Mouse (Mus musculus) cerebellum, adult 2 months (tissue): Measurements from ENCODE around the gene 4933406M09Rik. TPM values are rescaled to one million over a fixed set of nuclear protein-coding genes. Genes with fewer than 3 reads are reported as not detected.
A peak's percentile ranks its signal among the peaks of the same experiment; 100 is the strongest.

ENCODE experiments used
- DNase-seq, 2 experiments: peaks; one replicate each; pipeline ENCODE4 v3.0.0; 2021
- H3K27ac ChIP-seq: fragments of 200-500 bp; 2 replicates; pipeline ENCODE4 v1.5.1; 2012; ENCODE audit warnings: low read length, control low read depth, inconsistent platforms; ENCODE audit not compliant: insufficient read depth
- H3K27me3 ChIP-seq: fragments of 200-500 bp; 2 replicates; pipeline ENCODE4 v1.6.1; 2012; ENCODE audit warnings: inconsistent platforms, mild to moderate bottlenecking, low read length, moderate library complexity; ENCODE audit not compliant: control insufficient read depth, insufficient read depth
- H3K4me1 ChIP-seq: fragments of 200-500 bp; 2 replicates; pipeline ENCODE4 v1.6.1; 2011; ENCODE audit warnings: low read length; ENCODE audit not compliant: control insufficient read depth, insufficient read depth
- H3K4me3 ChIP-seq: fragments of 200-500 bp; replicated peaks from 2 replicates; pipeline ENCODE3; 2011; ENCODE audit warnings: mild to moderate bottlenecking, low read depth, low read length, control low read depth; ENCODE audit not compliant: insufficient read depth
- CTCF ChIP-seq: fragments of 200-500 bp; IDR thresholded peaks from 2 replicates; pipeline ENCODE4 v1.5.1; 2011; ENCODE audit warnings: low read depth, mild to moderate bottlenecking, control low read depth, low read length, moderate library complexity, borderline replicate concordance; ENCODE audit not compliant: insufficient read depth
- POLR2A ChIP-seq: fragments of 200-500 bp; IDR thresholded peaks from 2 replicates; pipeline ENCODE4 v1.6.1; 2011; ENCODE audit warnings: low read length, control low read depth, borderline replicate concordance; ENCODE audit not compliant: insufficient read depth
- WGBS: fragments of 180-500 bp; shearing (Covaris S2); methylation state at CpG from one replicate; pipeline ENCODE4 v1.1.7; 2018; 5-methylcytosine and 5-hydroxymethylcytosine counted together
- polyA plus RNA-seq: library from polyadenylated mRNA; depleted of rRNA; stranded (reverse); fragments of >200 nt; gene quantifications from 2 replicates; pipeline ENCODE4 v1.2.3, GENCODE M21; 2012; rRNA removed

The 4933406M09Rik gene
- polyA plus RNA-seq, 1 experiment = not detected

- Histone ChIP-seq H3K4me1 (peaks cover 8% of the 10 kb centered on the region; the same call in 1 of the 2 replicates), H3K4me3 (no peak overlapping the region), H3K27me3 (no peaks in the 10 kb centered on the region), H3K27ac (no peak overlapping the region)
- DNase-seq = no peak
- no peak for TF ChIP-seq POLR2A
- no peak for TF ChIP-seq CTCF
- 71% methylated on average over 1 of the region's 1 CpGs for WGBS
These were observed 33.4 kb downstream of the 4933406M09Rik start for GRCm38 (mm10) chr1:134419176-134419575.

- Histone ChIP-seq H3K4me3 (no peak overlapping the region), H3K27ac (no peak overlapping the region), H3K4me1 (peaks cover 6% of the 10 kb centered on the region; the same call in 1 of the 2 replicates), H3K27me3 (no peaks in the 10 kb centered on the region)
- DNase-seq = no peak
- WGBS = 41% methylated on average over 5 of the region's 5 CpGs
- TF ChIP-seq POLR2A (no peak), CTCF (no peak)
These were observed 34.2 kb downstream of the 4933406M09Rik start for GRCm38 (mm10) chr1:134419751-134420458.

- H3K27me3 ChIP-seq = no peaks in the 10 kb centered on the region
- no peak overlapping the region for H3K4me3 ChIP-seq
- TF ChIP-seq POLR2A = no peak
- no peak for TF ChIP-seq CTCF
- H3K4me1 ChIP-seq = peaks cover 6% of the 10 kb centered on the region; the same call in 1 of the 2 replicates
- no peak for DNase-seq
- H3K27ac ChIP-seq = no peak overlapping the region
- 67% methylated on average over 10 of the region's 10 CpGs for WGBS
These were observed 38.2 kb downstream of the 4933406M09Rik start for GRCm38 (mm10) chr1:134423911-134424310.

DNA sequence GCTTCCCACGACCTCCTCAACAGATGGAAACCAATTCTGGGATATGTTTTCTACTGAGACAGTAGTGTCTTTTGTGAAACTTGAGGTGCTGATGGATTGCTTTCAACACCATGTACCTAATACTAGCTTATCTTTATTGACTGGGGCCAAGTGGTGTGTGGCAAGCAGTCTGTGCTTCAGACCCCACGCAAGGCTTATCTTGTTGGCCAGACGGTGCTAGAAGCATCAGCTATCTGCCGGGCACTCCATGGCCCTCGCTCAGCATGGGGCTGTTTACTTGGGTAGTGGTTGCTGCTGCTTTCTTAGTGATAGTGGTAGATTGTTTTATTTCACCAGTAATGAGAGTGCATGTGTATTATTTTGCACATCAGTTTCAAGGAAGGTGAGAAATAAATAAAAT is 40.5 kb downstream of the 4933406M09Rik start:
- WGBS = 77% methylated on average over 5 of the region's 5 CpGs
- H3K27ac ChIP-seq = no peak overlapping the region
- H3K4me1 ChIP-seq = no peaks in the 10 kb centered on the region
- H3K27me3 ChIP-seq = no peaks in the 10 kb centered on the region
- no peak overlapping the region for H3K4me3 ChIP-seq
- TF ChIP-seq CTCF = no peak
- TF ChIP-seq POLR2A = no peak
- DNase-seq = no peak

GRCm38 (mm10) chr1:134433002-134433401 is 47.3 kb downstream of the 4933406M09Rik start:
- 86% methylated on average over 10 of the region's 10 CpGs for WGBS
- H3K4me1 ChIP-seq = no peaks in the 10 kb centered on the region
- no peak overlapping the region for H3K27ac ChIP-seq
- H3K4me3 ChIP-seq = no peak overlapping the region
- H3K27me3 ChIP-seq = no peaks in the 10 kb centered on the region
- TF ChIP-seq POLR2A (no peak), CTCF (no peak)
- DNase-seq = no peak

- no peaks in the 10 kb centered on the region for H3K27me3 ChIP-seq
- WGBS = 89% methylated on average over 4 of the region's 4 CpGs
- TF ChIP-seq CTCF = no peak
- TF ChIP-seq POLR2A = no peak
- no peaks in the 10 kb centered on the region for H3K4me1 ChIP-seq
- no peak overlapping the region for H3K27ac ChIP-seq
- no peak for DNase-seq
- H3K4me3 ChIP-seq = no peak overlapping the region
These were observed 47.7 kb downstream of the 4933406M09Rik start for GRCm38 (mm10) chr1:134433473-134433872.

- 29% methylated on average over 4 of the region's 4 CpGs for WGBS
- no peaks in the 10 kb centered on the region for H3K27me3 ChIP-seq
- no peak overlapping the region for H3K27ac ChIP-seq
- DNase-seq = no peak
- no peaks in the 10 kb centered on the region for H3K4me1 ChIP-seq
- TF ChIP-seq POLR2A = no peak
- TF ChIP-seq CTCF = peak; percentile 26; the same call in 1 of the 2 replicates
- H3K4me3 ChIP-seq = no peak overlapping the region
These were observed 49.7 kb downstream of the 4933406M09Rik start for GRCm38 (mm10) chr1:134435414-134435813.

GRCm38 (mm10) chr1:134440437-134440836 is 54.7 kb downstream of the 4933406M09Rik start:
- WGBS = 91% methylated on average over 6 of the region's 6 CpGs
- no peaks in the 10 kb centered on the region for H3K27me3 ChIP-seq
- no peak overlapping the region for H3K27ac ChIP-seq
- TF ChIP-seq POLR2A (no peak), CTCF (no peak)
- H3K4me3 ChIP-seq = no peak overlapping the region
- DNase-seq = no peak
- no peaks in the 10 kb centered on the region for H3K4me1 ChIP-seq

Other genes starting within 250 kb of the 4933406M09Rik start
- gene Chil1, start 203.8 kb upstream of the 4933406M09Rik start, polyA plus RNA-seq = 19.8 and 24.2 TPM in 2 replicates
- 0.14 and 0.18 TPM in 2 replicates for gene Mybph, start 192.5 kb upstream of the 4933406M09Rik start, polyA plus RNA-seq
- gene Adora1, start 150.5 kb upstream of the 4933406M09Rik start, polyA plus RNA-seq = 154 and 160 TPM in 2 replicates
- gene Myog, start 96.0 kb upstream of the 4933406M09Rik start, polyA plus RNA-seq = 0.06 TPM in 1 of 2 replicates, not detected in the other
- gene Ppfia4, start 53.0 kb upstream of the 4933406M09Rik start, polyA plus RNA-seq = 192 and 220 TPM in 2 replicates
- 66.2 and 68.4 TPM in 2 replicates for gene Tmem183a, start 24.0 kb upstream of the 4933406M09Rik start, polyA plus RNA-seq
- gene Cyb5r1, start 19.6 kb downstream of the 4933406M09Rik start, polyA plus RNA-seq = 22.3 and 23.0 TPM in 2 replicates
- gene Adipor1, start 29.4 kb downstream of the 4933406M09Rik start, polyA plus RNA-seq = 68.1 and 70.2 TPM in 2 replicates
- 29.8 and 30.7 TPM in 2 replicates for gene Klhl12, start 69.6 kb downstream of the 4933406M09Rik start, polyA plus RNA-seq
- 33.5 and 33.9 TPM in 2 replicates for gene Rabif, start 108.7 kb downstream of the 4933406M09Rik start, polyA plus RNA-seq
- gene Mgat4e, start 163.7 kb downstream of the 4933406M09Rik start, polyA plus RNA-seq = 0.13 TPM in 1 of 2 replicates, not detected in the other
- 20.5 and 22.9 TPM in 2 replicates for gene Kdm5b, start 174.2 kb downstream of the 4933406M09Rik start, polyA plus RNA-seq